Comparison of ENCODE assay signal across 8 mouse cellular contexts in the genomic region with DNA sequence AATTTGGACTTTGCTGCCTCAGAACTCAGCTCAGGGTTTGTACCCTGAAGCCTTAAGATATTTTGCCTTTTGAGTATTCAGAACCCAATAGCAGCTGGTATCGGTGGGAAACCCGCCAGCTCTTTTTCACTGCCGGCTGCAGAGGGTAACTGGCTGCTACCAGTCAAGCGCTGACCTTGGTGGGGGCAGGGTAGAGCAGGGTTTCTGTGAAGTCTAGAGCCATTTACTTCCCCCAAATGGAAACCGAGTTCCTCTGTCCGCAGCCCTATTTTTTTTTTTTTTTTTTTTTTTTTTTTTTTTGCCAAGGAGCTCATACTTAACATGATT. TPM values are rescaled to one million over a fixed set of nuclear protein-coding genes. Genes with fewer than 3 reads are reported as not detected.
DNase-seq lines count a peak whose midpoint lies in the region; ATAC-seq and TF ChIP-seq lines count a peak whose summit lies in the region.

No protein-coding gene starts in this region.

- no peak for TF ChIP-seq CTCF in gastrocnemius, adult 2 months (IDR thresholded peaks at IDR 0.05)
- no peak for TF ChIP-seq CTCF in hindbrain, postnatal 0 days (IDR thresholded peaks at IDR 0.05; ENCODE audit: low read depth)
- TF ChIP-seq CTCF in left cerebral cortex, adult 2 months (IDR thresholded peaks at IDR 0.05): no peak
- TF ChIP-seq CTCF in small intestine, adult 2 months (IDR thresholded peaks at IDR 0.05; ENCODE audit: extremely low read depth, insufficient read length, insufficient replicate concordance, low read depth, low read length): no peak

- H3K4me1 ChIP-seq in hindbrain, postnatal 0 days (ENCODE audit: insufficient read depth, low read length): peaks cover under 1% of the 10 kb centered on the region; the same call in 1 of the 2 replicates
- no peaks in the 10 kb centered on the region; the same call in 1 of the 2 replicates for H3K4me1 ChIP-seq in small intestine, adult 2 months (ENCODE audit: control insufficient read depth, insufficient read depth, insufficient read length, low read length)

- H3K4me3 ChIP-seq in gastrocnemius, adult 2 months: peak overlapping the region; percentile 85
- H3K4me3 ChIP-seq in hindbrain, postnatal 0 days (ENCODE audit: low read length): peak overlapping the region; percentile 84
- peak overlapping the region; percentile 59 for H3K4me3 ChIP-seq in left cerebral cortex, adult 2 months
- peak overlapping the region; percentile 66 for H3K4me3 ChIP-seq in small intestine, adult 2 months (ENCODE audit: low read depth, low read length)

- 0% methylated on average over 6 of the region's 6 CpGs for WGBS in hindbrain, postnatal 0 days
- WGBS in small intestine, adult 2 months: under 1% methylated on average over 6 of the region's 6 CpGs

- no peaks in the 10 kb centered on the region for H3K9me3 ChIP-seq in hindbrain, postnatal 0 days (ENCODE audit: low read length)

- no peaks in the 10 kb centered on the region for H3K36me3 ChIP-seq in hindbrain, postnatal 0 days (ENCODE audit: insufficient read depth, low read length)
- peaks cover 4% of the 10 kb centered on the region; the same call in 1 of the 2 replicates for H3K36me3 ChIP-seq in small intestine, adult 2 months (ENCODE audit: control insufficient read depth, insufficient read depth, low read length)

- DNase-seq in T-cell, adult 2 months (ENCODE audit: low spot score): peak; percentile 4
- peak; percentile 79 for DNase-seq in cerebellum, adult 9-11 months
- DNase-seq in gastrocnemius, adult 2 months: peak; percentile 88
- peak; percentile 79 for DNase-seq in hindbrain, postnatal 0 days (ENCODE audit: low spot score)
- peak; percentile 29 to 41 for DNase-seq in left cerebral cortex, adult 2 months (ENCODE audit: extremely low spot score in 1 of 2, low spot score in 2 of 2)
- DNase-seq in lung, postnatal 4 days: peak; percentile 79 to 81

- no peak for TF ChIP-seq POLR2A in small intestine, adult 2 months (IDR thresholded peaks at IDR 0.05; ENCODE audit: low read depth, low read length)

- no peak for ATAC-seq in hindbrain, postnatal 0 days
- no peak for ATAC-seq in erythroblast, adult 5-6 weeks (replicated peaks; ENCODE audit: low FRiP score, poor library complexity, severe bottlenecking)

- H3K9ac ChIP-seq in hindbrain, postnatal 0 days (replicated peaks; ENCODE audit: low read length): no peak overlapping the region

- H3K27ac ChIP-seq in gastrocnemius, adult 2 months: peak overlapping the region; percentile 99
- peak overlapping the region; percentile 92 for H3K27ac ChIP-seq in hindbrain, postnatal 0 days
- H3K27ac ChIP-seq in left cerebral cortex, adult 2 months: peak overlapping the region; percentile 98; the same call in 1 of the 2 replicates
- H3K27ac ChIP-seq in small intestine, adult 2 months (ENCODE audit: insufficient read depth, low read depth, low read length): peak overlapping the region; percentile 99

- H3K4me2 ChIP-seq in hindbrain, postnatal 0 days (ENCODE audit: low read depth, low read length): peak overlapping the region; percentile 67

- H3K27me3 ChIP-seq in hindbrain, postnatal 0 days (ENCODE audit: insufficient read depth, low read length): no peaks in the 10 kb centered on the region
- H3K27me3 ChIP-seq in small intestine, adult 2 months (ENCODE audit: control insufficient read depth, insufficient read depth, low read length): no peaks in the 10 kb centered on the region

- intact Hi-C loops in gastrocnemius, adult 2 months (cut with DNase I): loop anchor here (2.0 to 10.0 kb wide), 6 partner anchors 155 to 584 kb away; partner anchors contain the start of gene Fggy
- intact Hi-C loops in left cerebral cortex, adult 2 months (cut with DNase I): loop anchor here (1.0 to 5.0 kb wide), 5 partner anchors 108 to 818 kb away; partner anchors contain the start of gene Fggy

RNA-seq across cellular contexts. Expression of gene Jun, which starts 1.7 kb away (rescaled TPM):
- total RNA-seq in gastrocnemius, adult 2 months (2021): 10 to 100 TPM; 41.1 to 59.2 TPM
- total RNA-seq in hindbrain, postnatal 0 days (2014; rRNA removed): 74.4 and 86.4 TPM in 2 replicates
- polyA plus RNA-seq in hindbrain, postnatal 0 days (2015; fragmentation: Nextera tagmentation; extraction: Ambion mirVana): 57.5 and 59.9 TPM in 2 replicates
- 10 to 100 TPM; 56.7 to 61.4 TPM for total RNA-seq in left cerebral cortex, adult 2 months (2021)
- 56.4 and 143 TPM in 2 replicates for polyA plus RNA-seq in small intestine, adult 2 months (2012; rRNA removed)
- 8.8 and 11.5 TPM in 2 replicates for total RNA-seq in erythroblast, adult 5-6 weeks (2015; ENCODE audit: low replicate concordance)
- 13.4 and 21.8 TPM in 2 replicates for total RNA-seq in erythroblast, adult 5-6 weeks (2017; ENCODE audit: low replicate concordance)

Comparison
In these comparisons a context has a peak if more than half of its experiments do, and no peak if none do; other contexts are left out.
1. DNase-seq: peak in every context shown above with its lines; median percentile 88 in gastrocnemius, adult 2 months; 80 in lung, postnatal 4 days; 79 in cerebellum, adult 9-11 months; 79 in hindbrain, postnatal 0 days; 35 in left cerebral cortex, adult 2 months; 4 in T-cell, adult 2 months.